Mouse (Mus musculus) ES-Bruce4 (cell line): Measurements from ENCODE around the gene Bank1.

Source experiments
- EP300 ChIP-seq: IDR thresholded peaks from 2 replicates; pipeline ENCODE4 v1.6.1; 2011; ENCODE audit warnings: low read depth, low read length; ENCODE audit not compliant: insufficient read depth
- POLR2A ChIP-seq: IDR thresholded peaks from one replicate; pipeline ENCODE4 v1.8.1; 2011; ENCODE audit warnings: low read length; ENCODE audit not compliant: insufficient read depth

- TF ChIP-seq EP300, result no peak
- TF ChIP-seq POLR2A, result no peak
Observed at GRCm38 (mm10) chr3:136039446-136039845, 286.4 kb downstream of the Bank1 start.
